Mouse (Mus musculus) adrenal gland, adult (tissue): ENCODE measurements at regions not wholly inside any gene's neighbourhood (a gene's known extent, or its start where the extent isn't known, plus 50 kb on each side); places are given as distances from the start of the nearest gene placed in this dataset.

Experiments
- DNase-seq, 2 experiments: peaks; one replicate each; pipeline ENCODE4 v3.0.0; 2022 to 2023; ENCODE audit warnings: low spot score in 1 of 2; ENCODE audit not compliant: inconsistent age in 2 of 2

GRCm38 (mm10) chr9:50138341-50138978 lies 206.3 kb downstream of the Rpl10-ps3 start:
- no peak for DNase-seq

GRCm38 (mm10) chr9:50136636-50136985 lies 208.2 kb downstream of the Rpl10-ps3 start:
- DNase-seq, result no peak

- no peak for DNase-seq
Observed at GRCm38 (mm10) chr9:50135939-50136635, 208.7 kb downstream of the Rpl10-ps3 start.

- DNase-seq, result no peak
Observed at GRCm38 (mm10) chr9:50124241-50124640, 220.5 kb downstream of the Rpl10-ps3 start.

- no peak for DNase-seq
Observed at GRCm38 (mm10) chr9:50120820-50121599, 223.8 kb downstream of the Rpl10-ps3 start.

- DNase-seq, result no peak
Observed at GRCm38 (mm10) chr9:50119412-50119811, 225.4 kb downstream of the Rpl10-ps3 start.

GRCm38 (mm10) chr9:50118578-50118977 lies 226.2 kb downstream of the Rpl10-ps3 start:
- DNase-seq, result no peak

- no peak for DNase-seq
Observed at GRCm38 (mm10) chr9:50106551-50106950, 238.2 kb downstream of the Rpl10-ps3 start.

- no peak for DNase-seq
Observed at GRCm38 (mm10) chr9:50102766-50103165, 242.0 kb downstream of the Rpl10-ps3 start.

- DNase-seq, result no peak
Observed at GRCm38 (mm10) chr9:50101061-50101460, 243.7 kb downstream of the Rpl10-ps3 start.

- peak in 1 of 2 experiments; percentile 33 for DNase-seq
Observed at GRCm38 (mm10) chr9:50090968-50091367, 253.8 kb downstream of the Rpl10-ps3 start.

- DNase-seq, result no peak
Observed at GRCm38 (mm10) chr9:50089916-50090315, 254.9 kb downstream of the Rpl10-ps3 start.

- no peak for DNase-seq
Observed at GRCm38 (mm10) chr9:50080205-50080604, 264.6 kb downstream of the Rpl10-ps3 start.

- no peak for DNase-seq
Observed at GRCm38 (mm10) chr9:50068576-50068975, 269.9 kb upstream of the Ncam1 start.

- DNase-seq, result no peak
Observed at GRCm38 (mm10) chr9:50067729-50068225, 269.1 kb upstream of the Ncam1 start.

GRCm38 (mm10) chr9:50064505-50065229 lies 265.9 kb upstream of the Ncam1 start:
- no peak for DNase-seq

- DNase-seq, result peak; percentile 20 to 34
Observed at GRCm38 (mm10) chr9:50038231-50038630, 239.5 kb upstream of the Ncam1 start.

- DNase-seq, result no peak
Observed at GRCm38 (mm10) chr9:50032322-50033158, 233.8 kb upstream of the Ncam1 start.

- no peak for DNase-seq
Observed at GRCm38 (mm10) chr9:50031318-50031717, 232.6 kb upstream of the Ncam1 start.

GRCm38 (mm10) chr9:50029030-50029429 lies 230.3 kb upstream of the Ncam1 start:
- peak in 1 of 2 experiments; percentile 64 for DNase-seq
